Mouse (Mus musculus) kidney, embryonic 15.5 days (tissue): ENCODE results near the gene Myo18a. TPM values are rescaled to one million over a fixed set of nuclear protein-coding genes. Genes with fewer than 3 reads are reported as not detected.
A peak's percentile ranks its signal among the peaks of the same experiment; 100 is the strongest.

Source experiments
- ATAC-seq: fragments of 200-750 bp; cut with Nextera tagmentation; replicated peaks from 2 replicates; pipeline ENCODE4 v1.8.0; 2017; ENCODE audit warnings: moderate TSS enrichment; ENCODE audit not compliant: low FRiP score
- H3K27ac ChIP-seq: fragments of 300-500 bp; sonication (generic); 2 replicates; pipeline ENCODE4 v1.5.1; 2015; ENCODE audit warnings: mild to moderate bottlenecking, inconsistent platforms
- H3K27me3 ChIP-seq: fragments of 300-500 bp; sonication (generic); 2 replicates; pipeline ENCODE4 v1.6.1; 2015; ENCODE audit warnings: inconsistent platforms
- H3K36me3 ChIP-seq: fragments of 300-500 bp; sonication (generic); 2 replicates; pipeline ENCODE4 v1.6.1; 2015; ENCODE audit warnings: inconsistent platforms
- H3K4me1 ChIP-seq: fragments of 300-500 bp; sonication (generic); 2 replicates; pipeline ENCODE4 v1.6.1; 2015; ENCODE audit warnings: inconsistent platforms
- H3K4me2 ChIP-seq: fragments of 300-500 bp; sonication (generic); 2 replicates; pipeline ENCODE4 v1.6.1; 2015; ENCODE audit warnings: moderate library complexity, mild to moderate bottlenecking, inconsistent platforms
- H3K4me3 ChIP-seq: fragments of 300-500 bp; sonication (generic); replicated peaks from 2 replicates; pipeline ENCODE4 v1.5.1; 2015; ENCODE audit warnings: mild to moderate bottlenecking, inconsistent platforms
- H3K9ac ChIP-seq: fragments of 300-500 bp; sonication (generic); 2 replicates; pipeline ENCODE4 v1.6.1; 2015; ENCODE audit warnings: mild to moderate bottlenecking, inconsistent platforms
- H3K9me3 ChIP-seq: fragments of 300-500 bp; sonication (generic); replicated peaks from 2 replicates; pipeline ENCODE4 v1.6.1; 2016; ENCODE audit warnings: inconsistent platforms
- WGBS: fragments of 180-500 bp; shearing (Covaris S2); methylation state at CpG from one replicate; pipeline ENCODE4 v1.1.7; 2015; ENCODE audit warnings: mixed read lengths; 5-methylcytosine and 5-hydroxymethylcytosine counted together
- polyA plus RNA-seq: library from polyadenylated mRNA; unstranded; fragments of >200 nt; fragmentation: Nextera tagmentation; extraction: Ambion mirVana; gene quantifications from 2 replicates; pipeline ENCODE4 v1.2.1, GENCODE M21; 2015

Gene Myo18a
- polyA plus RNA-seq, 1 experiment from 2014 or later, result 31.8 TPM

DNA sequence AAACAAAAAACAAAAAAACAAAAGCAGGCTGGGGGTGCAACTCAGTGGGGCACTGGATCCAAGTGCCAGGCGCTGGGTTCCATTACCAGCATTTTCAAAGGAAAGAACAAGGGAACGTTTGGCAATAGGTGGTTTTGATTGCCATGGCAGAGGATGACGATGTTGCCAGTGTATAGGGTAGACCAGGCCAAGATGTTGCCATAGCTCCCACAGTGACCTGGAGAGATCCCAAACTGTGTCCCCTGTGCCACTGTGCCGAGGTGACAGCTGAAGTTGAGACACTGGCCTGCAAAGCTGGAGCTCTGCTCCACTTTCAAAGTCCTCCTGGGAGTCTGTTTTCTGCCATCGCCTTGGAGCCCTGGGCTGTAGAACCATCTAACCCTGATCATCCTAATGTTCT, 14.1 kb upstream of the Myo18a start:
- no peak for ATAC-seq

DNA sequence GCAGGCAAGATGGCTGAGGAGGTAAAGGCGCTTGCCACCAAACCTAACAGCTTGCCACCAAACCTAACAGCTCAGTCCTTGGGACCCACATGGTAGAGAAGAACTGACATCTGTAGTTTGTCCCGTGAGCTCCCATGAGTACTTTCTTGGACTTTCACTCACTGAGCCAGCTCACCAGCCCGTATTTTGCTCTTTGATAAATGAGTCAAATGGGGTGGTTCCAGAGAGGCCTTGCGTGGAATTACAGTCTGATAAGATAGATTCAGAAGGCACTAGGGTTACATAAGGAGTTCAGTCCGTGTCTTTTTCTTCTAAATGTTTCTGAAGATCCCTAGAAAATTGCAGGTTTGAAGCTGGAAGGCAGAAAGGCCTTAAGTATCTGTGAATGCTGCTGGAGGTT, 10.5 kb upstream of the Myo18a start:
- H3K4me2 ChIP-seq, result no peak overlapping the region
- H3K4me1 ChIP-seq, result no peaks in the 10 kb centered on the region
- H3K9ac ChIP-seq, result no peak overlapping the region
- no peaks in the 10 kb centered on the region for H3K27me3 ChIP-seq
- no peak overlapping the region for H3K4me3 ChIP-seq
- no peaks in the 10 kb centered on the region for H3K36me3 ChIP-seq
- ATAC-seq, result no peak
- WGBS, result 79% methylated on average over 5 of the region's 5 CpGs
- no peaks in the 10 kb centered on the region for H3K9me3 ChIP-seq
- no peak overlapping the region for H3K27ac ChIP-seq

More for the DNA sequence above, 14.1 kb upstream of the Myo18a start:
- no peak overlapping the region for H3K27ac ChIP-seq
- H3K4me1 ChIP-seq, result no peaks in the 10 kb centered on the region
- no peaks in the 10 kb centered on the region for H3K27me3 ChIP-seq
- H3K4me2 ChIP-seq, result no peak overlapping the region
- WGBS, result 80% methylated on average over 5 of the region's 5 CpGs
- H3K4me3 ChIP-seq, result no peak overlapping the region
- H3K9ac ChIP-seq, result no peak overlapping the region
- H3K9me3 ChIP-seq, result no peaks in the 10 kb centered on the region
- H3K36me3 ChIP-seq, result no peaks in the 10 kb centered on the region

DNA sequence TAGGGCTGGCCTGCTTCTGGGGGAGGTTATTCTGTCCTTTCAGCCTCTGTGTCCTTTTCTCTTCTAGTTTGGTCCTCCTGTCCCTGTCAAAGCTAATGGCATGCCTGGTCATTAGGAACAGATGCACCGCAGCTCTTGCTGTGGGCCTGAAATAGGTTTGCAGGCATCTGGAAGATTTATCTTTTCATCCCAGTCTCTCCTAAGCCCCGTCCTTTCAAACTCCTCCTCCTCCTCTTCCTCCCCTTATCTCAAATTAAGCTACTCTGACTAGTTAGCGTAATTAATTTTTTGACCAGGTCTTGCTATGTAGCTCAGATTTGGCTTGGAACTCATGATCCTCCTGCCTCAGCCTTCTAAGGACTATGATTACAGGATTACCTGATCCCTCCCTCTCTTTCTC, 9.6 kb upstream of the Myo18a start:
- WGBS, result 64% methylated on average over 3 of the region's 3 CpGs
- H3K4me2 ChIP-seq, result no peak overlapping the region
- H3K4me1 ChIP-seq, result no peaks in the 10 kb centered on the region
- H3K4me3 ChIP-seq, result no peak overlapping the region
- no peak overlapping the region for H3K27ac ChIP-seq
- no peaks in the 10 kb centered on the region for H3K9me3 ChIP-seq
- H3K36me3 ChIP-seq, result no peaks in the 10 kb centered on the region
- no peaks in the 10 kb centered on the region for H3K27me3 ChIP-seq
- H3K9ac ChIP-seq, result no peak overlapping the region
- no peak for ATAC-seq

DNA sequence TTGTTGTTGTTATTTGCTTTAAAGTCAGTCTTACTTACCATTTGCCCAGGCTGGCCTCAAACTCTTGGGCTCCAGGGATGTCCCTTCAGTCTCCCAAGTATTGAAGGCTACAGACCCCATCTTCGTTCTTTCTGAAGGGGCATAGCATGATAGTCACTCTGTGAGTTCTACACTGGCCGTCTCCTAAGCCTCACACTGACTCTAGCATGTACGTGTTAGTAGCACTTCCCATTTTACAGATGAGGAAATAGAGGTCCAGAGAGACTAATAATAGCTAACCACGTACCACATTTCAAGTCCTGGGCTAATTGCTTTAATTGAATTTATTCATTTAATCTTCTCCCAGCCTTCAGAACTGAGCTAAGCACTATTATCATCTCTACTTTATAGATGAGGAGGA, 3.0 kb upstream of the Myo18a start:
- Histone ChIP-seq H3K27ac (no peak overlapping the region), H3K4me2 (no peak overlapping the region), H3K9me3 (no peaks in the 10 kb centered on the region), H3K36me3 (no peaks in the 10 kb centered on the region), H3K9ac (no peak overlapping the region), H3K4me3 (no peak overlapping the region), H3K27me3 (peaks cover 10% of the 10 kb centered on the region), H3K4me1 (peaks cover 18% of the 10 kb centered on the region)
- ATAC-seq, result no peak
- 88% methylated on average over 4 of the region's 4 CpGs for WGBS

DNA sequence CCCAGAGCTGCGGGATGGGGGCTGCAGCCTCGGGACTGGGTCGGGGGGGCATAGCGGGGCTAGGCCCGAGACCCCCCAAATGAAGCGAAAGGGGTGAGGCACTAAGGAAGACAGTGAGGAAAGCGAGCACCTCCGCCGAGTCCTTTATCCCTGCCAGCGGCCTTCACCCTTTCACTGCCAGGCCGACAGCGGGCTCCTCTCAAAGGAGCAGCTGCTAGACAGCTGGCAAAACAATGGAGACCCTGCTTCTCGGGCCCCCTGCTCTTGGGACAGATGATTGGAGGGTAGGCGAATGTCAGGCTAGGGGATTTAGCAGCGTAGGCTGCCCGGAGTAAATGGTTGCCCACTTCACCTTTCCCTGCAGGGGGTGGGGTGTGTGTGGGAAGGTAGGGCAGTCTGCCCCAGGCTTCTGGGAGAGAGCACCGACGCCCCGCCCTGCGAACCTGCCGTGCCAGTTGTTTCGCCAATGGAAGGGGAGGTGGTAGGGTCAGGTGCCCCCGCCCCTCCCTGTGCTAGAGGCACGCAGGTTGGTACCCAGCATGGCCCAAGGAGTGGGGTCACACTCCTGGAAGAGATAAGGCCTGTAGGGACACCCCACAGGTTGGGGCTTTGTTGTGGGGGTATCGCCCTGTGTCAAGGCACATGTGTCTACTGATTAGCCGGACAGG, 761 bp downstream of the Myo18a start:
- ATAC-seq, result peak; percentile 28
- Histone ChIP-seq H3K9ac (peak overlapping the region; percentile 97), H3K36me3 (no peaks in the 10 kb centered on the region), H3K27ac (peak overlapping the region; percentile 88), H3K4me1 (peaks cover 42% of the 10 kb centered on the region), H3K4me2 (peak overlapping the region; percentile 87), H3K4me3 (peak overlapping the region; percentile 84), H3K27me3 (peaks cover 10% of the 10 kb centered on the region), H3K9me3 (no peaks in the 10 kb centered on the region)
- 5% methylated on average over 25 of the region's 26 CpGs for WGBS

DNA sequence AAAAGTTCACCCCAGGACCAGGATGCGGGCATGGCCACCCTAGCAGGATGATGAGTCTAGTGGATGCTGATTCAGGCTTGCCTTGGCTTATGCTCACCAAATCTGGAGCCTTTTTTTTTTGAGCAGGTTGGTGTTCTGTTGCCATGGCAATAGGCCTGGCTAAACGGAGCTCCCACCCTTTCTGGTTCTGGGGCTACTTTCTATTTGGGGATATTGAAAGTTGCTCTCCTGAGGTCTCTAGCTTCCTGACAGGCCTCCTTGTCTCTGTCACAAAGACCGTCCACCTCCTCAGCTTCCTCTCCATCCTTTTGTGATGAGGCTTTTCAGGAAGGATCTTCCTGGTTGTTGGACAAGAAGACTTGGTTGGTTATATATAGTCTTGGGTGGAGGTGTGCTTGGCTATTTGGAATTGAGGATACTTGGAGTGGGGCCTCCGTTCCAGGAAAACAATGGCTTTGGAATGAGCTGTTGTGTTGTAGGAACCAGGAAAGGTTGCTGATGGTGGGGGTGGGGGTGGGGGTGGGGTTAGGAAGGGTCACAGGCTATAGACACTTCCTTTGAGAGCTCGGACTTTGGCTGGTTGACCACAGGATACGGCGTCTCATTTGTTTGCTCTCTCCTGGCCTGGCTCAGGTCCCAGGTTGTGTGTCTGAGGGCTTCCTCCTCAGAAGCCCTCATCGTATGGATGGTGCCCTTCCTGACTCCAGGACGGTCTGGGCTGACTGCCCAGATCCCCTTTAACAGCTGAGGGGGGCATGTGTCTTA, 1.8 kb downstream of the Myo18a start:
- ATAC-seq, result 0 out of 2 replicates have a peak, but pooled peaks have one; percentile 4
- 49% methylated on average over 9 of the region's 9 CpGs for WGBS
- Histone ChIP-seq H3K4me1 (peaks cover 47% of the 10 kb centered on the region), H3K27ac (peak overlapping the region; percentile 88), H3K27me3 (peaks cover 10% of the 10 kb centered on the region), H3K9me3 (no peaks in the 10 kb centered on the region), H3K4me3 (peak overlapping the region; percentile 84), H3K4me2 (peak overlapping the region; percentile 87), H3K36me3 (no peaks in the 10 kb centered on the region), H3K9ac (0 out of 2 replicates have a peak overlapping the region, but pooled peaks have one; percentile 97)

DNA sequence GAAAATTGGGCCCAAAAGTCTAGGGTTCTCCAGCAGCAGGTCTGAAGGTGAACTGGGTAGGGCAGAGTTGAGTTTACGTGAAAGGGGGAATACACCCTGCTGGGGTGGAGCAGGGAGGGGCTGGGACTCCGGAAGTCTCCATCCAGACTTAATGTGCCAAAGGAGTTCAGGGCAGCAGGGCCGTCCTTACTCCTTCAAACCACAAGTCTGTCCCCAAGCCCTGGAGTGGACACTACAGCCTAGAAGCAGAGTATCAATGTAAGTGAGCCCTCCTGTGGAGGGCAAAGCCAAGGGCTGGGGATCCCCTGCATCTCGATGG, 2.4 kb downstream of the Myo18a start:
- no peak for ATAC-seq
- H3K4me3 ChIP-seq, result peak overlapping the region; percentile 10; the same call in 1 of the 2 replicates
- WGBS, result 41% methylated on average over 4 of the region's 4 CpGs
- peak overlapping the region; percentile 87 for H3K4me2 ChIP-seq
- H3K27ac ChIP-seq, result peak overlapping the region; percentile 88
- H3K27me3 ChIP-seq, result peaks cover 10% of the 10 kb centered on the region
- H3K4me1 ChIP-seq, result peaks cover 48% of the 10 kb centered on the region
- no peaks in the 10 kb centered on the region for H3K9me3 ChIP-seq
- H3K9ac ChIP-seq, result no peak overlapping the region
- no peaks in the 10 kb centered on the region for H3K36me3 ChIP-seq

DNA sequence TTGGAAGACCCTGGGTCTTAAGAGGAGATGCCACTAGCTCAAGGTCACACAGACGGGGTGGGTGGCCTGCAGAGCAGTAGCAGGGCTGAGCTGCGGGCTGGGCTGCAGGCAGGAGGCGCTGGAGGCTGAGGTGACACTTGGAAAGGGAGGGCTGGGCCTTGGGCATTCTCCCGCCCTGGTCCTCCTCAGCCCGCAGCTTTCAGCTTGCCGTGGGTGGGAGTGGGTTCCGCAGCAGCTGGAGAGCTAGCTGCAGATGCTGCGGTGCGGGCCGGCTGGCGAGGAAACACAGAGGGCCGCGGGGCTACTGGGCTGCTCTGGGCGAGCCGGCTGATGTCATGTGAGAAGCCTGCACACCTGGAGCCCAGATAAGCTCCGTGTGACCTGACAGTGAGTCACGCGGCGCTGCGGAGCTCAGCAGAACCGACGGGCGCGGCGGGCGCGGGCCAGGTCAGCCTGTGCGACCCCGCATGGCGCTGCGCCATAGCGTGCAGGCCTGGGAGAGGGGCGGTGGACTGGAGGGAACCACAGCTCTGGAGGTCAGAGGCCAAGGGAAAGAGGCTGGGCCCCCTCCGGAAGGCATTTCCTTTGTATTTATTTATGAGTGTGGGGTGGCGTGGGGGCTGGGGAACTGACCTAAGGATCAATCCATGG, 3.4 kb downstream of the Myo18a start:
- peak; percentile 46 for ATAC-seq
- Histone ChIP-seq H3K27me3 (peaks cover 7% of the 10 kb centered on the region; the same call in 1 of the 2 replicates), H3K4me1 (peaks cover 53% of the 10 kb centered on the region), H3K4me2 (peak overlapping the region; percentile 87), H3K9ac (peak overlapping the region; percentile 42), H3K27ac (peak overlapping the region; percentile 88), H3K9me3 (no peaks in the 10 kb centered on the region), H3K36me3 (no peaks in the 10 kb centered on the region), H3K4me3 (peak overlapping the region; percentile 45)
- under 1% methylated on average over 35 of the region's 35 CpGs for WGBS

DNA sequence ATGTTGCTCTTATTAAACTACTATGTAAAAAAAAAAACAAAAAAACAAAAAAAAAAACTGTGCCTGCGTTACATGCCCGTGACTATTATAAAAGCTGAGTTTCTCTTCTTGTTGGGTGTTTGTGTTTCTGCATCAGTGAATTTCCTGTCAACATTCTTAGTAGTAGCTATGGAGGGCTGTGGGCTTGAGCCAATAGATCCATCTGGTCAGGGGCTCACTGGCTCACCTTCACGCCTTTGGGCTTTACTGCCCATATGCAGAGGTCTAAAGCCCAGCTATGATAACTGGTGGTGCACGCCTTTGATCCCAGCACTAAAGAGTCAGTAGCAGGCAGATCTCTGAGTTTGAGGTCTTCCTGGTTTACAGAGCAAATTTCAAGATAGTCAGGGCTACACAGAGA, 6.5 kb downstream of the Myo18a start:
- H3K4me2 ChIP-seq, result no peak overlapping the region
- H3K27me3 ChIP-seq, result no peaks in the 10 kb centered on the region
- H3K4me3 ChIP-seq, result no peak overlapping the region
- H3K9me3 ChIP-seq, result no peaks in the 10 kb centered on the region
- ATAC-seq, result no peak
- no peaks in the 10 kb centered on the region for H3K36me3 ChIP-seq
- H3K9ac ChIP-seq, result no peak overlapping the region
- H3K4me1 ChIP-seq, result peaks cover 57% of the 10 kb centered on the region
- 62% methylated on average over 4 of the region's 4 CpGs for WGBS
- H3K27ac ChIP-seq, result no peak overlapping the region

DNA sequence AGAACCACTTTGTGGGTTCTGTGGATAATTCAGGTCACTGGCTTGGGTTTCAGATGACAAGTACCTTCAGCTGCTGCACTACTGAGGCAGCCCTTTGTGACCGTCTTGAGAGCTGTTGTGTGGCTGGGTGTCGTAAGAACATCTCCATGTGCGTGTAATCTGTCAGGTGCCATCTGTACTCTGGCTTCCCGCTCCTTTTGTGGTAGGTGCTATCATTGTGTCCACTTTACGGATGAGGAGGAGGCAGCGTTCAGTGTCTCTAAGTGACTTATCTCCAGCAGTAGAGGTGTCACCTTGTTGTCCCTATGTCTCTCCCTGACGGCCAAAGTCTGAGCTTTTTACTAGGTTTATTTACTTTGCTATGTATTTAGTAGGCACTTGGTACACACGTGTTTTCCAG, 7.3 kb downstream of the Myo18a start:
- Histone ChIP-seq H3K4me1 (peaks cover 48% of the 10 kb centered on the region), H3K27me3 (no peaks in the 10 kb centered on the region), H3K9me3 (no peaks in the 10 kb centered on the region), H3K9ac (no peak overlapping the region), H3K27ac (no peak overlapping the region), H3K4me3 (no peak overlapping the region), H3K36me3 (no peaks in the 10 kb centered on the region), H3K4me2 (no peak overlapping the region)
- no peak for ATAC-seq
- 75% methylated on average over 8 of the region's 8 CpGs for WGBS

DNA sequence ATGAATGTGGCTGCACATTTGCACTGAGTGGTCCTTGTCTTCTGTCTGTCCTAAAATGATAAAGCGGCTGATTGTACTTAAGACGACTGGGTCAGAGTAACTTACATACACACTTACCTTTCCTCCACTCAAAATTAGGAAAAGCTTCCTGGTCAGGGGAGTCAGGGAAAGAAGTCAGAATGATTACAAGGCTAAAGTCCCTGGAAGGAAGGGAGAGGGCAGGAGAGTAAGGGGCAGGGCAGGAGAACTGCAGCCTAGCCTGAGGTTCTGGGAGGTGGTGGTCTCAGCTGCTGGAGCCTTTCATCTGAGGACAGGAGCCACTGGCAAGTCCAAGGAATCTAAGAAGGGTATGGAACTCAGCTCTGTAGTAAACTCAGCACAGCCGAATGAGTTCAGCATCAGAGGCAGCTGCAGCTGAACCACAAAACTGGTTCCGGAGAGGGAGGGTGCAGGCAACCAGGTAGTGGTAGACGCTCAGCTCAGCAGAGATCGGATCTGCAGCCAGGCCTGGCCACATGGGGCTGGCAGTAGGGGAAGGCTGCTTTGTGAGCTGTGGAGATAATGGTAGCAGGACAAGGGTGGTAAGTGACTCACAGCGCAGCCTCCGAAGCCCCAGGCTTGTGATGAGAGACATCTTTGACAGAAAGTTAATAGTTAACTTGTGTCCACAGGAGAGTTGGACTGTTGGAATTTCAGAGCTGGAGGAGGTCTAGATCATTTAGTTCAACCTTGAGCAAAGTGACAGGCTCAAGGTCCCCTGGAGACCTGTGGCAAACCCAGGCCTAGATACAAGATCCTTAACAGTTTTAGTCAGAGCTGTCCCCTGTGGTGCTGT, 9.1 kb downstream of the Myo18a start:
- no peaks in the 10 kb centered on the region for H3K27me3 ChIP-seq
- H3K4me2 ChIP-seq, result no peak overlapping the region
- no peaks in the 10 kb centered on the region for H3K9me3 ChIP-seq
- peak overlapping the region; percentile 86 for H3K27ac ChIP-seq
- H3K4me3 ChIP-seq, result no peak overlapping the region
- H3K9ac ChIP-seq, result no peak overlapping the region
- peaks cover 2% of the 10 kb centered on the region for H3K36me3 ChIP-seq
- ATAC-seq, result peak; percentile 82
- 56% methylated on average over 8 of the region's 8 CpGs for WGBS
- H3K4me1 ChIP-seq, result peaks cover 44% of the 10 kb centered on the region
